Mouse (Mus musculus) heart, postnatal 0 days (tissue): ENCODE measurements around the gene Foxe1.

Experiments used
- CTCF ChIP-seq: IDR thresholded peaks from 2 replicates; pipeline ENCODE4 v1.5.1; 2016; ENCODE audit warnings: antibody characterized with exemption, control low read depth, low read depth
- EP300 ChIP-seq: IDR thresholded peaks from 2 replicates; pipeline ENCODE4 v1.6.1; 2016; ENCODE audit warnings: antibody characterized with exemption, low read depth

DNA sequence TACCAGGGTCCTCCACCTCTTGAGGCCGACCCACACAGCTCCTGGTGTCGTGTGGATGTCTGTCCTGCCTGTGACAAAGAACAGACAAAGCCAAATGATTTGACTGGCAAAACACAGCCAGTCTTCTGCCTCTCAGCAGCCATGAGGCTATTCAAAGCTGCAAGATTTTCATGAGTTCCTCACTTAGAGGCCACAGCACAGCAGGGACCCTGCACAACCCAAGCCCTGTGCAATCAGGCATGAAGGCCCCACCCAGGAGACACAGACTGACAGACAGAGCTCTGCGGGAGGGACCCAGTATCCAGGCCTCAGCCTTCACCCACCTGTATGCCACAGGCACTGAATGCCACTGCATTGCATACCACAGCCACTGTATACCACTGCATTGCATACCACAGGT, 14.5 kb upstream of the Foxe1 start:
- TF ChIP-seq CTCF (no peak), EP300 (no peak)
